Mouse (Mus musculus): ENCODE results near the gene Shisal2a. TPM values are rescaled to one million over a fixed set of nuclear protein-coding genes. Genes with fewer than 3 reads are reported as not detected.
A peak's percentile ranks its signal among the peaks of the same experiment; 100 is the strongest.

Gene Shisal2a
- polyA plus RNA-seq, 1 experiment from 2014 or later = 3.9 TPM

GRCm38 (mm10) chr4:108387681-108388253, 4.6 kb upstream of the Shisal2a start:
- Histone ChIP-seq H3K36me3 (ENCODE audit: control insufficient read depth, insufficient read depth, low read length) (no peaks in the 10 kb centered on the region), H3K4me2 (ENCODE audit: low read depth, low read length) (peak overlapping the region; percentile 72), H3K4me3 (ENCODE audit: low read depth, low read length) (peak overlapping the region; percentile 39), H3K9ac (ENCODE audit: low read depth, low read length) (peak overlapping the region; percentile 67), H3K27ac (replicated peaks; ENCODE audit: low read depth, low read length) (peak overlapping the region; percentile 84), H3K4me1 (ENCODE audit: control insufficient read depth, insufficient read depth, low read length) (peaks cover 8% of the 10 kb centered on the region; the same call in 1 of the 2 replicates), H3K9me3 (ENCODE audit: control insufficient read depth, low read length) (no peaks in the 10 kb centered on the region), H3K27me3 (replicated peaks; ENCODE audit: control insufficient read depth, insufficient read depth, low read length) (peaks cover 9% of the 10 kb centered on the region)
- ATAC-seq (ENCODE audit: low read depth) = peak; percentile 74
- WGBS = 2% methylated on average over 18 of the region's 18 CpGs
- DNase-seq (ENCODE audit: low spot score) = peak; percentile 94

DNA sequence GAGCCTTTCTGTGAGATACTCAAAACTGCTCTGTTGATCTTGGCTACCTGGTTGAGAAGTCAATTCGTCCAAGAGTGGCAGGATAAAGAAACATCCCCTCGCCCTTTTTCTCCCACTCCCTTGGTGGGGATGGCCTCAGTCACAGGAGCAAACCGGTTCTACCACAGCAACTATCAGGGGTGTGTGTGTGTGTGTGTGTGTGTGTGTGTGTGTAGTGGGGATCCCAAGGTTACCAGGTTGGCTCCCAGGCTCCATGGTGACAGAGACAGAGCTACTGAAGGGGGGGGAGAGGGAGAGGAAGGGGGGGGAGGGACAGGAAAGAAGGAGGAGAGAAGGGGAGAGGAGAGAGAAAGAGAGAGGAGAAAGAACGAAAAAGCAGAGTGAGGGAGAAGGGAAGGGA, 4.0 kb upstream of the Shisal2a start:
- DNase-seq (ENCODE audit: low spot score) (peak; percentile 40), ATAC-seq (ENCODE audit: low read depth) (peak; percentile 38; the same call in 1 of the 2 replicates)
- Histone ChIP-seq H3K27me3 (replicated peaks; ENCODE audit: control insufficient read depth, insufficient read depth, low read length) (peaks cover 9% of the 10 kb centered on the region), H3K9ac (ENCODE audit: low read depth, low read length) (peak overlapping the region; percentile 67), H3K4me3 (ENCODE audit: low read depth, low read length) (peak overlapping the region; percentile 39; the same call in 1 of the 2 replicates), H3K36me3 (ENCODE audit: control insufficient read depth, insufficient read depth, low read length) (no peaks in the 10 kb centered on the region), H3K4me1 (ENCODE audit: control insufficient read depth, insufficient read depth, low read length) (peaks cover 8% of the 10 kb centered on the region; the same call in 1 of the 2 replicates), H3K9me3 (ENCODE audit: control insufficient read depth, low read length) (no peaks in the 10 kb centered on the region), H3K4me2 (ENCODE audit: low read depth, low read length) (peak overlapping the region; percentile 72), H3K27ac (replicated peaks; ENCODE audit: low read depth, low read length) (peak overlapping the region; percentile 84)
- WGBS = 26% methylated on average over 4 of the region's 4 CpGs

DNA sequence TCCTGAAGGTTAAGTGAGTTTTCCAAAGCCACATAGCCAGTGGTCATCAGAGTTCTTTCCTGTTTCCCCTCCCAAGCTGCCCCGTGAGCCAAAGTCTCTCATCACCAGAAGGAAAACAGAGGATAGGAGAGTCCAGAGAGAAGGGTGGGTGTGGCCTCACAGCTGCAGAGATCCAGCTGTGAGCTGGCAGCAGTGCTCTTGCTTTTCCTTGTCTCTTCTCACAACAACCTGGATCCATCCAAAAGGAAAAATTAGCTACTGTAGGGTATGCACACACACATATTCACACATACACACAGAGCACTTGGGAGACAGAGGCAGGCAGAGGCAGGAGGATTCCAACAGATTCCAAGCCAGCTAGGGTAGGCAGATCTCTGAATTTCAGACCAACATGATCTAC, 2.9 kb upstream of the Shisal2a start:
- no peak for ATAC-seq (ENCODE audit: low read depth)
- H3K36me3 ChIP-seq (ENCODE audit: control insufficient read depth, insufficient read depth, low read length) = no peaks in the 10 kb centered on the region
- WGBS = 43% methylated on average over 1 of the region's 1 CpGs
- no peak overlapping the region for H3K27ac ChIP-seq (replicated peaks; ENCODE audit: low read depth, low read length)
- H3K4me2 ChIP-seq (ENCODE audit: low read depth, low read length) = no peak overlapping the region
- DNase-seq (ENCODE audit: low spot score) = no peak
- H3K27me3 ChIP-seq (replicated peaks; ENCODE audit: control insufficient read depth, insufficient read depth, low read length) = peaks cover 9% of the 10 kb centered on the region
- H3K9ac ChIP-seq (ENCODE audit: low read depth, low read length) = no peak overlapping the region
- H3K9me3 ChIP-seq (ENCODE audit: control insufficient read depth, low read length) = no peaks in the 10 kb centered on the region
- no peak overlapping the region for H3K4me3 ChIP-seq (ENCODE audit: low read depth, low read length)
- peaks cover 8% of the 10 kb centered on the region; the same call in 1 of the 2 replicates for H3K4me1 ChIP-seq (ENCODE audit: control insufficient read depth, insufficient read depth, low read length)

DNA sequence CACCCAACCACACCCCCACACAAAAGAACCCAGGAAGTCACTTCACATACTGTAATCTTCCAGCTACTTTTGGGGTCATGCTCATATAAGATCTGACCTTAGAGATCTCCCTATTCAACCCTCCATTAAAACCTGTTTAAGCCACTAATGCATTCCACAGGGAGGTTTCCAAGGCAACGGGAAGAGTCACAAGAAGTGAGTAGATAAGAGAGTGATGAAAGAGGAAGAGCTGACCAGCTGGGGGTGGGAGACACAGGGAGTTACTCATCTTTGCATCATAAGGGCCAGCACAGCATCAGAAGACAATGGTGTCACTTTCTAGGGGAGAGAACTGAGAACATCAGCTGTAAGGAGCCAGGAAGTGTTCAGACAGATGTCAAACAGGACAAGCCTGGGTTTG, 3.0 kb downstream of the Shisal2a start:
- Histone ChIP-seq H3K36me3 (ENCODE audit: control insufficient read depth, insufficient read depth, low read length) (no peaks in the 10 kb centered on the region), H3K27ac (replicated peaks; ENCODE audit: low read depth, low read length) (no peak overlapping the region), H3K9ac (ENCODE audit: low read depth, low read length) (no peak overlapping the region), H3K4me3 (ENCODE audit: low read depth, low read length) (no peak overlapping the region), H3K4me2 (ENCODE audit: low read depth, low read length) (no peak overlapping the region), H3K27me3 (replicated peaks; ENCODE audit: control insufficient read depth, insufficient read depth, low read length) (peaks cover 9% of the 10 kb centered on the region), H3K9me3 (ENCODE audit: control insufficient read depth, low read length) (no peaks in the 10 kb centered on the region), H3K4me1 (ENCODE audit: control insufficient read depth, insufficient read depth, low read length) (peaks cover 4% of the 10 kb centered on the region; the same call in 1 of the 2 replicates)
- ATAC-seq (ENCODE audit: low read depth) (no peak), DNase-seq (ENCODE audit: low spot score) (peak; percentile 27)
- WGBS = 17% methylated on average over 1 of the region's 1 CpGs

DNA sequence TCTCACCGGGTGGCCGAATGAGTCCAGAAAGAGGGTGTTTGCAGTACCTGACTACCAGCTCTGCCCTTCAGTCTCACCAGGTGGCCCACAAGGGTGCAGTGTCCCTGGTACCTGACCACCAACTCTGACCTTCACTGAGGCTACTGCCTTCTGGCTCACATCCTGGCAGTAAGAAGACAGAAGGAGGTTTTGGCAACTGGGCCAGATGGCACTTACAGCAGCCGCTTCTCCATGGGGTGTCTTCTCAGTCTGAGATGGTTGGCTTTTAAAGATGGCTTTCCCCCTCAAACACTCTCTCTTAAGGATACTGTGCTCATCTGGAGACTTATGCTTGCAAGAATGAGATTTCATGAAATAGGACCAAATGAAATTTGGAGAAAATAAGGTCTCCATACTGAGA, 3.7 kb downstream of the Shisal2a start:
- no peak for ATAC-seq (ENCODE audit: low read depth)
- no peaks in the 10 kb centered on the region for H3K9me3 ChIP-seq (ENCODE audit: control insufficient read depth, low read length)
- WGBS = 75% methylated on average over 3 of the region's 3 CpGs
- peaks cover 9% of the 10 kb centered on the region for H3K27me3 ChIP-seq (replicated peaks; ENCODE audit: control insufficient read depth, insufficient read depth, low read length)
- DNase-seq (ENCODE audit: low spot score) = no peak
- H3K36me3 ChIP-seq (ENCODE audit: control insufficient read depth, insufficient read depth, low read length) = no peaks in the 10 kb centered on the region
- no peak overlapping the region for H3K9ac ChIP-seq (ENCODE audit: low read depth, low read length)
- no peak overlapping the region for H3K27ac ChIP-seq (replicated peaks; ENCODE audit: low read depth, low read length)
- no peak overlapping the region for H3K4me2 ChIP-seq (ENCODE audit: low read depth, low read length)
- no peak overlapping the region for H3K4me3 ChIP-seq (ENCODE audit: low read depth, low read length)
- H3K4me1 ChIP-seq (ENCODE audit: control insufficient read depth, insufficient read depth, low read length) = peaks cover 4% of the 10 kb centered on the region; the same call in 1 of the 2 replicates

- no peak overlapping the region for H3K27ac ChIP-seq (replicated peaks; ENCODE audit: low read depth, low read length)
- H3K4me3 ChIP-seq (ENCODE audit: low read depth, low read length) = no peak overlapping the region
- no peak overlapping the region for H3K9ac ChIP-seq (ENCODE audit: low read depth, low read length)
- no peak overlapping the region for H3K4me2 ChIP-seq (ENCODE audit: low read depth, low read length)
- DNase-seq (ENCODE audit: low spot score) = no peak
- H3K9me3 ChIP-seq (ENCODE audit: control insufficient read depth, low read length) = no peaks in the 10 kb centered on the region
- ATAC-seq (ENCODE audit: low read depth) = no peak
- H3K36me3 ChIP-seq (ENCODE audit: control insufficient read depth, insufficient read depth, low read length) = no peaks in the 10 kb centered on the region
- H3K4me1 ChIP-seq (ENCODE audit: control insufficient read depth, insufficient read depth, low read length) = peaks cover 4% of the 10 kb centered on the region; the same call in 1 of the 2 replicates
- no peaks in the 10 kb centered on the region for H3K27me3 ChIP-seq (replicated peaks; ENCODE audit: control insufficient read depth, insufficient read depth, low read length)
- WGBS = 73% methylated on average over 3 of the region's 3 CpGs
Observed at GRCm38 (mm10) chr4:108372166-108372565, 11.0 kb downstream of the Shisal2a start.

DNA sequence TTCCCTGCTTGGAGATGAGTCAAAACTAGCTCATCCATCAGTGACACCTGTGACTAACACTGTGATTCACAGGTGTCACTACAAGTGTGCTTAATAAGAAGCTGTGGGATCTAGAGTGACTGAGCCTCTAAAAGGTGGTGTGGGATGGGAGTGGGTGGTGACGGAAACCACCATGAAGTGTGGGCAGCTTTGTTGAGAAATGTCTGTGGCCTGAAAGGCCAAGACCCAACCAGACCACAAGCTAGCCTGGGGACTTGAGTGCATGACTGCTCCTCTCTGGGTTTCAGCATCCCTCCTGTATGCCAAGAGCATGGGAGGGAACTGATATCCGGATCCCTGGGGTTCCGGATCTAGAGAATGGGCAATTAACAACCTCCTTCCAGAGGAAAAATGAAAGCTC, 11.7 kb downstream of the Shisal2a start:
- Histone ChIP-seq H3K27me3 (replicated peaks; ENCODE audit: control insufficient read depth, insufficient read depth, low read length) (no peaks in the 10 kb centered on the region), H3K27ac (replicated peaks; ENCODE audit: low read depth, low read length) (no peak overlapping the region), H3K36me3 (ENCODE audit: control insufficient read depth, insufficient read depth, low read length) (no peaks in the 10 kb centered on the region), H3K4me3 (ENCODE audit: low read depth, low read length) (no peak overlapping the region), H3K9ac (ENCODE audit: low read depth, low read length) (no peak overlapping the region), H3K4me2 (ENCODE audit: low read depth, low read length) (no peak overlapping the region), H3K4me1 (ENCODE audit: control insufficient read depth, insufficient read depth, low read length) (peaks cover 4% of the 10 kb centered on the region; the same call in 1 of the 2 replicates), H3K9me3 (ENCODE audit: control insufficient read depth, low read length) (no peaks in the 10 kb centered on the region)
- ATAC-seq (ENCODE audit: low read depth) (no peak), DNase-seq (ENCODE audit: low spot score) (no peak)
- 93% methylated on average over 3 of the region's 3 CpGs for WGBS

DNA sequence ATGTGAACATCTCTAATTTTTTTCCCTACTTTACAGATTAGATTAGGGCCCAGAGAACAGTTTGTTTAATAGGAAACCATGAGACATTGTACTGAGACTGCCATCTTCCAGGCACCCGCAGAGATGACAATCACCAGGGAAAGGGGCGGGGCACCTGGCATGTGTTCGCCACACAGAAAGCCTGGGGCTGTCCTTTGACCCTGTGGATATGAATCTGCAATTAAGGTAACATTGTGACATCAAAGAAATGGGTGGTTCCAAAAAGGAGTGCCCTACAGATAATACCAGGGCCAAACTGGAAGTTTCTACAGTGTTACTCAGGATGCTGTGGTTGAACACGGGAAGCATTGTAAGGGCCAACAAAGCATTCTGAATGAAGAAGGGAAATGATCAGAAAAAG, 12.7 kb downstream of the Shisal2a start:
- Histone ChIP-seq H3K4me1 (ENCODE audit: control insufficient read depth, insufficient read depth, low read length) (peaks cover 4% of the 10 kb centered on the region; the same call in 1 of the 2 replicates), H3K4me2 (ENCODE audit: low read depth, low read length) (no peak overlapping the region), H3K27me3 (replicated peaks; ENCODE audit: control insufficient read depth, insufficient read depth, low read length) (no peaks in the 10 kb centered on the region), H3K36me3 (ENCODE audit: control insufficient read depth, insufficient read depth, low read length) (no peaks in the 10 kb centered on the region), H3K9ac (ENCODE audit: low read depth, low read length) (no peak overlapping the region), H3K27ac (replicated peaks; ENCODE audit: low read depth, low read length) (no peak overlapping the region), H3K4me3 (ENCODE audit: low read depth, low read length) (no peak overlapping the region), H3K9me3 (ENCODE audit: control insufficient read depth, low read length) (no peaks in the 10 kb centered on the region)
- WGBS = 67% methylated on average over 4 of the region's 4 CpGs
- DNase-seq (ENCODE audit: low spot score) (no peak), ATAC-seq (ENCODE audit: low read depth) (no peak)

DNA sequence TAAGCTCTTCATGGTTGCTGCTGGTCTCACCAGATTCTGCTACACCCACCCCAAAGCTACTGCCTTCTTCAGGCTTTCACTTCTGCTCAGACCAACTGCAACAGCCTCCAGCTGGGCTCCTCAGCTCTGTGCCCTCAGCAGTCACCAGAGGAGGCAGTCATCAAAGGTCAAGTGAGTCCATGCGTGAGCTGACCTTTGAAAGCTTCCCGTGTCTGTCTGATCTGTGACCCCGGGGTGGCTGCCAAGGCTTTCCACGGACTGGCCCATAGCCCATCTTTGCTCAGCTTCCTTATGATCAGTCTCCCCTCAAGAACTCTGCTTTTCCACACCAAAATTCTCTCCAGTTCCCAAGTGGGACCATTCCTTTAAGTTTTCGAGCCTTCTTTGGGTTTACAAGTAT, 13.9 kb downstream of the Shisal2a start:
- H3K9me3 ChIP-seq (ENCODE audit: control insufficient read depth, low read length) = no peaks in the 10 kb centered on the region
- H3K27me3 ChIP-seq (replicated peaks; ENCODE audit: control insufficient read depth, insufficient read depth, low read length) = no peaks in the 10 kb centered on the region
- no peak overlapping the region for H3K9ac ChIP-seq (ENCODE audit: low read depth, low read length)
- H3K36me3 ChIP-seq (ENCODE audit: control insufficient read depth, insufficient read depth, low read length) = no peaks in the 10 kb centered on the region
- no peak overlapping the region for H3K4me3 ChIP-seq (ENCODE audit: low read depth, low read length)
- WGBS = 21% methylated on average over 5 of the region's 5 CpGs
- H3K4me2 ChIP-seq (ENCODE audit: low read depth, low read length) = no peak overlapping the region
- no peak overlapping the region for H3K27ac ChIP-seq (replicated peaks; ENCODE audit: low read depth, low read length)
- ATAC-seq (ENCODE audit: low read depth) (no peak), DNase-seq (ENCODE audit: low spot score) (no peak)
- peaks cover 6% of the 10 kb centered on the region for H3K4me1 ChIP-seq (ENCODE audit: control insufficient read depth, insufficient read depth, low read length)
